Mouse (Mus musculus): Measurements from ENCODE around the gene Zfp760. TPM values are rescaled to one million over a fixed set of nuclear protein-coding genes. Genes with fewer than 3 reads are reported as not detected.

The Zfp760 gene
- total and polyA plus RNA-seq, 3 experiments, result 2.5 TPM; not detected in 1

Other genes with a start within 250 kb of the Zfp760 start
- gene Zfp53, start 218.7 kb upstream of the Zfp760 start, total RNA-seq (2012; rRNA removed), result 1.8 TPM in 2 replicates
- 1 to 10 TPM in 1 of 2 experiments, not detected in 1; 2.2 TPM for gene Zfp53, start 218.7 kb upstream of the Zfp760 start, polyA plus RNA-seq (2012; ENCODE audit: insufficient read depth in 1 of 2, insufficient read length in 2 of 2, low read depth in 1 of 2, low replicate concordance in 2 of 2, missing spikeins in 1 of 2)
- gene Zfp52, start 172.2 kb upstream of the Zfp760 start, total RNA-seq (2012; rRNA removed), result 3.5 and 4.0 TPM in 2 replicates
- 1 to 10 TPM in 1 of 2 experiments, not detected in 1; 2.8 TPM for gene Zfp52, start 172.2 kb upstream of the Zfp760 start, polyA plus RNA-seq (2012; ENCODE audit: insufficient read depth in 1 of 2, insufficient read length in 2 of 2, low read depth in 1 of 2, low replicate concordance in 2 of 2, missing spikeins in 1 of 2)
- 2.3 and 3.5 TPM in 2 replicates for gene Zfp948, start 140.7 kb upstream of the Zfp760 start, total RNA-seq (2012; rRNA removed)
- gene Zfp948, start 140.7 kb upstream of the Zfp760 start, polyA plus RNA-seq (2012; ENCODE audit: insufficient read depth in 1 of 2, insufficient read length in 2 of 2, low read depth in 1 of 2, low replicate concordance in 2 of 2, missing spikeins in 1 of 2), result 1 to 10 TPM in 1 of 2 experiments, not detected in 1; 3.2 TPM
- 0.98 and 1.5 TPM in 2 replicates for gene Zfp983, start 57.1 kb upstream of the Zfp760 start, total RNA-seq (2012; rRNA removed)
- 1 to 10 TPM in 1 of 2 experiments, not detected in 1; 1.0 TPM for gene Zfp983, start 57.1 kb upstream of the Zfp760 start, polyA plus RNA-seq (2012; ENCODE audit: insufficient read depth in 1 of 2, insufficient read length in 2 of 2, low read depth in 1 of 2, low replicate concordance in 2 of 2, missing spikeins in 1 of 2)
- 2.0 and 3.2 TPM in 2 replicates for gene Gm10226, start 15.9 kb upstream of the Zfp760 start, total RNA-seq (2012; rRNA removed)
- 1 to 10 TPM in 1 of 2 experiments, not detected in 1; 1.1 TPM for gene Gm10226, start 15.9 kb upstream of the Zfp760 start, polyA plus RNA-seq (2012; ENCODE audit: insufficient read depth in 1 of 2, insufficient read length in 2 of 2, low read depth in 1 of 2, low replicate concordance in 2 of 2, missing spikeins in 1 of 2)
- gene Zfp229, start 23.1 kb downstream of the Zfp760 start, total RNA-seq (2012; rRNA removed), result 2.6 and 2.7 TPM in 2 replicates
- 1 to 10 TPM in 1 of 2 experiments, not detected in 1; 2.3 TPM for gene Zfp229, start 23.1 kb downstream of the Zfp760 start, polyA plus RNA-seq (2012; ENCODE audit: insufficient read depth in 1 of 2, insufficient read length in 2 of 2, low read depth in 1 of 2, low replicate concordance in 2 of 2, missing spikeins in 1 of 2)
- gene Zfp820, start 138.0 kb downstream of the Zfp760 start, total RNA-seq (2012; rRNA removed), result not detected in 2 replicates
- not detected for gene Zfp820, start 138.0 kb downstream of the Zfp760 start, polyA plus RNA-seq (2012; ENCODE audit: insufficient read depth in 1 of 2, insufficient read length in 2 of 2, low read depth in 1 of 2, low replicate concordance in 2 of 2, missing spikeins in 1 of 2)
- gene Zfp995, start 202.2 kb downstream of the Zfp760 start, total RNA-seq (2012; rRNA removed), result not detected in 2 replicates
- gene Zfp995, start 202.2 kb downstream of the Zfp760 start, polyA plus RNA-seq (2012; ENCODE audit: insufficient read depth in 1 of 2, insufficient read length in 2 of 2, low read depth in 1 of 2, low replicate concordance in 2 of 2, missing spikeins in 1 of 2), result under 1 TPM in 1 of 2 experiments, not detected in 1; 0.43 TPM